Mouse (Mus musculus): ENCODE data around the gene Myo3b.

DNA sequence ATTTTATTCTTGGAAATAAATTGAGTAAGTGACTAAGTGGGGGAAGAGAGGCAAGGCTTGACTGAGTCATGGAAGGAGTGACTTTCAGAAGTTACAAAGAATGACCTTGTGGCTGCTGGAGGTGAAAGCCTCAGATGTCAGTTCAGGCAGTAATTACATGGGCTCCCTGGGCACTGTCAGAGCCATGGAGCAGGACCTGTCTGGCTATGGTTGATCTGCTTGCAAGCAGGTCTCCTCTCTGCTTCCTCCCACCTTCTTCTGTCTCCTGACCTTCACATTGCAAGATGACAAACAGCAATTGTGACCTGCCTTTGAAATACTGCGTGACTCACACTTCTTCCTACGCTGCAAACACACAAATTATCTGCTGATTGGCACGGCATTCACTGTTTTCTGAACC is 90.6 kb downstream of the Myo3b start:
- TF ChIP-seq POLR2A (IDR thresholded peaks at IDR 0.05; ENCODE audit: control insufficient read depth, low read depth, low read length) (no peak), CTCF (IDR thresholded peaks at IDR 0.05; ENCODE audit: control insufficient read depth, insufficient read depth, insufficient replicate concordance, low read depth, low read length) (no peak)
